Mouse (Mus musculus) T-helper 1 cell (primary cell): Measurements from ENCODE around the gene Drg1.
"Not testable (repeated sequence)": the region's sequence is repeated elsewhere in the genome, so short reads cannot be mapped to it uniquely, and the experiment has no call there.

Source experiments
- in situ Hi-C: fragments of 300-600 bp; cut with MboI, MseI; formaldehyde crosslinking; loops from one replicate; pipeline ENCODE4 v1.15.1; 2025; ENCODE audit warnings: high pct_unique_total_duplicates

Gene Drg1

DNA sequence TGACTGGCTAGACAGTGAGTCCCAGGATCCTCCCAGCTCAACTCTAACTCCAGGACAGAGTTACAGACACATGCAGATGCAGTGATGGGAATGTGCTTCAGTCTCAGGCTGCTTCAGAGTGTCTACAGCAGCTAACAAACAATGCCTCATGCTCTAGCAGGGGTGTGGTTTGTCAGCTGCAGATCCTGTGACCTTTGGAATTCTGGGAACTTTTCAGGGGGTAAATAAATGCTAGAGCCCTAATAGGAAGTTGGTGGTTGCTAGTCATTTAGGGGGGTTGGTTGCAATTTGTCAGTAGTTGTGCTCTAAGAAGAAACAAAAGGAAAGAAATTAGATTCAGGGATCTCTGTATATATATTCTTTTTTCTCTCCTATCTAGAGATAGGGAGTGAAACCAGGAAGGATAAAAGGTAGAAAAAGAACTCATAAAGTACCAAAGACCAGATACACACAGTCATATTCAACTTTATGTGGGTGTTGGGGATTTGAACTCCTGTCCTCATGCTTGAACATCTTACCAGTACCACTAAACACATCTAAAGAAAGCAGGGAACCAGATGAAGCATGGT, 125.2 kb downstream of the Drg1 start:
- in situ Hi-C loops, result loop anchor here (5.0 kb wide), 1 partner anchor 46 kb away; no protein-coding TSS in a partner anchor

DNA sequence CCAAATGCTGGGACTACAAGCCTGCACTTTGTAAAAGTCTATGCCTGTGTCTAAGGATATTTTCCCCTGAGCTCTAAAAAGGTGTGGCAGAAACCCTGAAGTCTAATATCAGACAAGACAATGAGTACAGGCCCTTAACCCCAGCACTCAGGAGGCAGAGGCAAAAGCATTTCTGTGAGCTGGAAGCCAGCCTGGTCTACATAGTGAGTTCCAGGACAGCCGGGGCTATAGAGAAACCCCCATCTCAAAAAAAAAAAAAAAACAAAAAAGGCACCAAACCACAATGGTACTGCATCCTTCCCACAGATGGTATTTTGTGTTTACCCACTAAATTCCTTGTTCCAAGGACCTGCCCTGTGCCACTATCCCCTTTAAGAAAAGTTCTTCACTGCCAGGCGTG, 127.9 kb downstream of the Drg1 start:
- in situ Hi-C loops, result not testable (repeated sequence)
